Mouse (Mus musculus) bone marrow, adult 2 months (tissue): ENCODE data around the gene Zpbp.

ENCODE experiments used
- CTCF ChIP-seq: fragments of 200-500 bp; IDR thresholded peaks from 2 replicates; pipeline ENCODE4 v1.5.1; 2011; ENCODE audit warnings: low read length, control low read depth; ENCODE audit not compliant: control insufficient read depth, insufficient read depth
- POLR2A ChIP-seq: fragments of 200-500 bp; IDR thresholded peaks from 2 replicates; pipeline ENCODE4 v1.6.1; 2011; ENCODE audit warnings: low read depth, mild to moderate bottlenecking, control low read depth, low read length, borderline replicate concordance; ENCODE audit not compliant: control insufficient read depth

DNA sequence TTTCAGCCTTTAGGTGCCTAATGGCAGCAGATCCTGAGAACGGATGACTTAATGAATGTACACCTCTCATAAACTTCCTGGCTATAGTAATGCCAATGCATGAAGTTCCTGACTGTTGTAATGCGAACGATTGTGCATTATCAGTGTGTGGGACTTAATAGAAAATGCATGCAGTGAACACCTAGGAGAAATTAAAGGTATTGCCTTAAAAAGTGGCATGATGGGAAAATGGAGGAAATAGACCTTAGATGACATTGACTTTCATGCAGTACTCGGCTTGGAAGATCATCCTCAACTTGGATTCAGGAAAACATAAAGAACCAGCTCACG, 318 bp upstream of the Zpbp start:
- TF ChIP-seq POLR2A (no peak), CTCF (no peak)
